Mouse (Mus musculus): ENCODE measurements around the gene Cyb5d1.

- TF ChIP-seq CTCF (conservative IDR thresholded peaks at IDR 0.05; ENCODE audit: insufficient read depth, insufficient read length, low read depth, low read length): no peak
- peak; percentile 62 for TF ChIP-seq POLR2A (IDR thresholded peaks at IDR 0.05; ENCODE audit: low read depth, low read length)
Observed at GRCm38 (mm10) chr11:69395634-69396373, 373 bp upstream of the Cyb5d1 start.
